Mouse (Mus musculus): ENCODE data around the gene Olfr1411. TPM values are rescaled to one million over a fixed set of nuclear protein-coding genes. Genes with fewer than 3 reads are reported as not detected.

The Olfr1411 gene
- total and polyA plus RNA-seq, 3 experiments = not detected

DNA sequence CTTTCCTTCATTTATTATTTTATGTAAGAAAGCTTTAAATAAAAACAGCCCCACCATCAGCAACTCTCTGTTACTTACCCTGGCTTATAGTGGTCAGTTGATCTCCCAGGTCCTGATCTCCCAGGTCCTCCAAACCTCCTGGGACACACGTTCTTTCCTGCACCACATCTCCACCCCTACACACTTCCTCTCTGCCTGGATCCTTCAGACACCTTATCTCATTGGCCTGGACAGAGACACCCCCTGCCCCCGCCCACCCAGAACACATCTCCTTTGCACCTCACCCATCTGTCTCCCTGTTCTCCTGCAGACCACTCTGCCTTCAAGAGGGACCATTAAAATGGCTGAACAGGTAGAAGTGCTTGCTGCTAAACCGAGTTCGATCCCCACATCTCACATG is 52.8 kb downstream of the Olfr1411 start:
- H3K4me2 ChIP-seq (ENCODE audit: insufficient read depth, low read depth, poor library complexity, severe bottlenecking) = no peak overlapping the region
- no peak overlapping the region for H3K9ac ChIP-seq (ENCODE audit: insufficient read depth, low read depth)
- in situ Hi-C loops (cut with MboI; ENCODE audit: low pct_ligation_motif_present, low pct_unique_long_range_greater_than_20kb, low sequenced_read_pairs) = no loop called here
- H3K9me3 ChIP-seq (replicated peaks; ENCODE audit: low read length) = no peaks in the 10 kb centered on the region
- H3K79me2 ChIP-seq (replicated peaks; ENCODE audit: control insufficient read depth, extremely low read depth, insufficient read depth, poor library complexity, severe bottlenecking) = no peaks in the 10 kb centered on the region
- H3K27ac ChIP-seq (ENCODE audit: insufficient read depth, low read depth) = no peak overlapping the region
- H3K4me3 ChIP-seq (replicated peaks in 1 of 3; ENCODE audit: low read depth in 2 of 3, low read length in 2 of 3, poor library complexity in 1 of 3) = no peak overlapping the region
- no peaks in the 10 kb centered on the region for H3K36me3 ChIP-seq (replicated peaks in 1 of 2; ENCODE audit: control insufficient read depth in 1 of 2, insufficient read depth in 1 of 2, low read length in 1 of 2)
- dilution Hi-C loops (cut with MboI; ENCODE audit: extremely low pct_ligation_motif_present, extremely low pct_unique_long_range_greater_than_20kb, low sequenced_read_pairs) = no loop called here
- H3K4me1 ChIP-seq (ENCODE audit: control insufficient read depth in 1 of 2, insufficient read depth in 2 of 2) = peaks cover 5 to 15% of the 10 kb centered on the region in 2 experiments; a peak in 3 of 4 replicates
- DNase-seq (ENCODE audit: extremely low read depth) = no peak
- no peak for TF ChIP-seq NELFE (IDR thresholded peaks at IDR 0.05; ENCODE audit: low read depth, low read length)
- TF ChIP-seq MEF2A (IDR thresholded peaks at IDR 0.05; ENCODE audit: borderline replicate concordance, low read depth, low read length) = no peak
- TF ChIP-seq UBTF (IDR thresholded peaks at IDR 0.05; ENCODE audit: low read depth, low read length) = no peak
- TF ChIP-seq JUND (conservative IDR thresholded peaks at IDR 0.05; ENCODE audit: low read depth, low read length) = no peak
- TF ChIP-seq TBP (conservative IDR thresholded peaks at IDR 0.05; ENCODE audit: low read depth, low read length) = no peak
- no peak for TF ChIP-seq MXI1 (IDR thresholded peaks at IDR 0.05; ENCODE audit: low read depth, low read length)
- TF ChIP-seq EP300 (IDR thresholded peaks at IDR 0.05; ENCODE audit: low read length) = no peak
- TF ChIP-seq GABPA (IDR thresholded peaks at IDR 0.05; ENCODE audit: insufficient replicate concordance, low read depth, low read length) = no peak
- TF ChIP-seq ZC3H11A (IDR thresholded peaks at IDR 0.05; ENCODE audit: low read depth, low read length) = no peak
- TF ChIP-seq USF2 (conservative IDR thresholded peaks at IDR 0.05; ENCODE audit: low read depth, low read length) = no peak
- no peak for TF ChIP-seq RAD21 (IDR thresholded peaks at IDR 0.05; ENCODE audit: low read depth, low read length)
- no peak for TF ChIP-seq POLR2AphosphoS2 (IDR thresholded peaks at IDR 0.05; ENCODE audit: low read depth, low read length)
- no peak for TF ChIP-seq BHLHE40 (IDR thresholded peaks at IDR 0.05; ENCODE audit: low read depth, low read length)
- no peak for TF ChIP-seq POLR2A (IDR thresholded peaks at IDR 0.05; ENCODE audit: low read depth, low read length)
- no peak for TF ChIP-seq ZMIZ1 (IDR thresholded peaks at IDR 0.05; ENCODE audit: low read depth, low read length)
- no peak for TF ChIP-seq KAT2A (IDR thresholded peaks at IDR 0.05; ENCODE audit: insufficient replicate concordance, low read length)
- no peak for TF ChIP-seq SMC3 (IDR thresholded peaks at IDR 0.05; ENCODE audit: low read depth, low read length)
- no peak for TF ChIP-seq MYC (IDR thresholded peaks at IDR 0.05; ENCODE audit: low read depth, low read length)
- TF ChIP-seq PAX5 (IDR thresholded peaks at IDR 0.05; ENCODE audit: low read length) = no peak
- no peak for TF ChIP-seq SIN3A (IDR thresholded peaks at IDR 0.05; ENCODE audit: low read length)
- H3K27me3 ChIP-seq (replicated peaks) = peaks cover 62% of the 10 kb centered on the region

Other genes with a start within 250 kb of the Olfr1411 start
- 103 and 111 TPM in 2 replicates for gene Ndufa10, start 120.6 kb upstream of the Olfr1411 start, total RNA-seq (2012; rRNA removed)
- gene Ndufa10, start 120.6 kb upstream of the Olfr1411 start, total RNA-seq (2014; rRNA removed) = 139 and 142 TPM in 2 replicates
- gene Ndufa10, start 120.6 kb upstream of the Olfr1411 start, polyA plus RNA-seq (2012; ENCODE audit: insufficient read length, low read depth) = 230 and 296 TPM in 2 replicates
- gene Olfr1416, start 109.3 kb upstream of the Olfr1411 start, total RNA-seq (2012; rRNA removed) = not detected in 2 replicates
- gene Olfr1416, start 109.3 kb upstream of the Olfr1411 start, total RNA-seq (2014; rRNA removed) = not detected in 2 replicates
- not detected in 2 replicates for gene Olfr1416, start 109.3 kb upstream of the Olfr1411 start, polyA plus RNA-seq (2012; ENCODE audit: insufficient read length, low read depth)
- gene Olfr1415, start 98.3 kb upstream of the Olfr1411 start, total RNA-seq (2012; rRNA removed) = not detected in 2 replicates
- not detected in 2 replicates for gene Olfr1415, start 98.3 kb upstream of the Olfr1411 start, total RNA-seq (2014; rRNA removed)
- gene Olfr1415, start 98.3 kb upstream of the Olfr1411 start, polyA plus RNA-seq (2012; ENCODE audit: insufficient read length, low read depth) = not detected in 2 replicates
- gene Olfr1414, start 75.8 kb upstream of the Olfr1411 start, total RNA-seq (2012; rRNA removed) = 0.25 TPM in 2 replicates
- 0.20 TPM in 1 of 2 replicates, not detected in the other for gene Olfr1414, start 75.8 kb upstream of the Olfr1411 start, total RNA-seq (2014; rRNA removed)
- not detected in 2 replicates for gene Olfr1414, start 75.8 kb upstream of the Olfr1411 start, polyA plus RNA-seq (2012; ENCODE audit: insufficient read length, low read depth)
- gene Olfr1413, start 23.1 kb upstream of the Olfr1411 start, total RNA-seq (2012; rRNA removed) = not detected in 2 replicates
- not detected in 2 replicates for gene Olfr1413, start 23.1 kb upstream of the Olfr1411 start, total RNA-seq (2014; rRNA removed)
- not detected in 2 replicates for gene Olfr1413, start 23.1 kb upstream of the Olfr1411 start, polyA plus RNA-seq (2012; ENCODE audit: insufficient read length, low read depth)
- gene Olfr1412, start 8.6 kb upstream of the Olfr1411 start, total RNA-seq (2012; rRNA removed) = not detected in 2 replicates
- not detected in 2 replicates for gene Olfr1412, start 8.6 kb upstream of the Olfr1411 start, total RNA-seq (2014; rRNA removed)
- not detected in 2 replicates for gene Olfr1412, start 8.6 kb upstream of the Olfr1411 start, polyA plus RNA-seq (2012; ENCODE audit: insufficient read length, low read depth)
- 0.08 TPM in 2 replicates for gene Olfr1410, start 11.4 kb downstream of the Olfr1411 start, total RNA-seq (2012; rRNA removed)
- gene Olfr1410, start 11.4 kb downstream of the Olfr1411 start, total RNA-seq (2014; rRNA removed) = not detected in 2 replicates
- gene Olfr1410, start 11.4 kb downstream of the Olfr1411 start, polyA plus RNA-seq (2012; ENCODE audit: insufficient read length, low read depth) = not detected in 2 replicates
- 0.08 TPM in 1 of 2 replicates, not detected in the other for gene Olfr12, start 23.4 kb downstream of the Olfr1411 start, total RNA-seq (2012; rRNA removed)
- gene Olfr12, start 23.4 kb downstream of the Olfr1411 start, total RNA-seq (2014; rRNA removed) = not detected in 2 replicates
- not detected in 2 replicates for gene Olfr12, start 23.4 kb downstream of the Olfr1411 start, polyA plus RNA-seq (2012; ENCODE audit: insufficient read length, low read depth)
- 209 and 220 TPM in 2 replicates for gene Cops9, start 47.6 kb downstream of the Olfr1411 start, total RNA-seq (2012; rRNA removed)
- gene Cops9, start 47.6 kb downstream of the Olfr1411 start, total RNA-seq (2014; rRNA removed) = 169 and 185 TPM in 2 replicates
- 168 and 182 TPM in 2 replicates for gene Cops9, start 47.6 kb downstream of the Olfr1411 start, polyA plus RNA-seq (2012; ENCODE audit: insufficient read length, low read depth)
- not detected in 2 replicates for gene Otos, start 54.4 kb downstream of the Olfr1411 start, total RNA-seq (2012; rRNA removed)
- gene Otos, start 54.4 kb downstream of the Olfr1411 start, total RNA-seq (2014; rRNA removed) = not detected in 2 replicates
- gene Otos, start 54.4 kb downstream of the Olfr1411 start, polyA plus RNA-seq (2012; ENCODE audit: insufficient read length, low read depth) = 0.24 TPM in 1 of 2 replicates, not detected in the other
- 0.55 and 0.59 TPM in 2 replicates for gene Gpc1, start 237.2 kb downstream of the Olfr1411 start, total RNA-seq (2012; rRNA removed)
- 0.05 TPM in 1 of 2 replicates, not detected in the other for gene Gpc1, start 237.2 kb downstream of the Olfr1411 start, total RNA-seq (2014; rRNA removed)
- 0.11 TPM in 1 of 2 replicates, not detected in the other for gene Gpc1, start 237.2 kb downstream of the Olfr1411 start, polyA plus RNA-seq (2012; ENCODE audit: insufficient read length, low read depth)

Data from CH12.LX (cell line).